Mouse (Mus musculus) embryonic fibroblast, embryonic 13.5 days (primary cell): ENCODE data around the gene Slain2.

Experiments
- CTCF ChIP-seq: IDR thresholded peaks from 2 replicates; pipeline ENCODE4 v1.5.1; 2011; ENCODE audit warnings: mild to moderate bottlenecking, control low read depth, low read length, moderate library complexity, borderline replicate concordance; ENCODE audit not compliant: insufficient read depth
- POLR2A ChIP-seq: IDR thresholded peaks from 2 replicates; pipeline ENCODE4 v1.6.1; 2011; ENCODE audit warnings: low read depth, mild to moderate bottlenecking, control low read depth, low read length, moderate library complexity

DNA sequence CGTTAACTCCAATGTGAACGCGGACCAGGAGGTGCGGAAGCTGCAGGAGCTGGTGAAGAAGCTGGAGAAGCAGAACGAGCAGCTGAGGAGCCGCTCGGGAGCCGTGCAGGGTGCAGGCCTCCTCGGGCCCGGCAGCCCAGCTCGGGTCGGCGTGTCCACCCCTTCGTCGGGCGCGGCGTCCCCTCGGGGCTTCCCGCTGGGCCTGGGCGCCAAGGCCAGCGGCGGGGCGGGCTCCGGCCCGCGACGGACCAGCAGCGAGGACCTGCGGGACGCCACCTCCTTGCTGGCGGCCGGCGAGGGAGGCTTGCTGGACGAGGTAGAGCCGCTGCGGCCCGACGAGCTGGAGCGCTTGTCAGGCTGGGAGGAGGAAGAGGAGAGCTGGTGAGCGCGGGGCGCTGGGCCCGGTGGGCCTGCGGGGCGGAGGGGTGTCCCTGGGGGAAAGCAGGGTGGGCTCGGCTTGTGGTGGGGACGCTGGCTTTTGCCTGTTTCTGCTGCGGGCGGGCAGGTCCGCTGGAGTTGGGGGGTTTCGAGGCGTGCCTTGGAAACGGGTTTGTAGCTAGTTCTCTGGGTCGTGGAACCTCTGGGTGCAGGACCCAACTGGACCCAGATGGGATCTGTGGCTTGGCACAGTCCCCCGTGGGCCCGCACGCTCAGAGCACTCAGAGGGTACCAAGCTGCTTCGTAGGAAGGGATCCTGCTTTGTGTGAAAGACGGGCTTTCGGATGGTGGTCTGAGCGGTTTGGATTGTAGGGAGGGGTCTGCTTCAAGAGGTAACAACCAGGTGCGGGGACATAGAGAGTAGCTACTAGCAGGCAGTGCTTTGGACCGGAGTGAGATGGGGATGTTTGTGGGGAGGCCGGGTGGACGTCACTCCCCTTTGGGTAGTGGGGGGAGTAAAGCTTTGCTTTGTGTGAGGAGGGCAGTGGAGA, 793 bp downstream of the Slain2 start:
- no peak for TF ChIP-seq POLR2A
- TF ChIP-seq CTCF: no peak
